Mouse (Mus musculus): ENCODE results near the gene Acox2. TPM values are rescaled to one million over a fixed set of nuclear protein-coding genes. Genes with fewer than 3 reads are reported as not detected.
"Not testable (repeated sequence)": the region's sequence is repeated elsewhere in the genome, so short reads cannot be mapped to it uniquely, and the experiment has no call there.

The Acox2 gene
- total RNA-seq (2021), result under 1 TPM; 0.28 to 0.54 TPM
- long read RNA-seq, experiment 1, result 0 reads
- long read RNA-seq, experiment 2, result 0 reads

GRCm38 (mm10) chr14:8259166-8259565 is at the start of gene Acox2:
Gene Acox2, minus strand, starts transcription at chr14:8259353.
- intact Hi-C loops (cut with DNase I), result loop anchor here (5.0 kb wide), 1 partner anchor 42 kb away; no protein-coding TSS in a partner anchor
- DNase-seq, result no peak
- H3K27ac ChIP-seq, result no peak within 1 kb of the TSS
- no peak for TF ChIP-seq CTCF (IDR thresholded peaks at IDR 0.05)
- H3K4me3 ChIP-seq, result no peak within 1 kb of the TSS

GRCm38 (mm10) chr14:8308650-8309049 is 49.5 kb upstream of the Acox2 start:
- intact Hi-C loops (cut with DNase I), result no loop called here
- peak overlapping the region; percentile 65 for H3K4me3 ChIP-seq
- TF ChIP-seq CTCF (IDR thresholded peaks at IDR 0.05), result no peak; the same call in 1 of the 2 replicates
- H3K27ac ChIP-seq, result peak overlapping the region; percentile 80
- DNase-seq, result no peak

- intact Hi-C loops (cut with DNase I), result no loop called here
- H3K4me3 ChIP-seq, result peak overlapping the region; percentile 2; the same call in 1 of the 2 replicates
- H3K27ac ChIP-seq, result peak overlapping the region; percentile 31; the same call in 1 of the 2 replicates
- DNase-seq, result no peak
- no peak for TF ChIP-seq CTCF (IDR thresholded peaks at IDR 0.05)
Measured at GRCm38 (mm10) chr14:8306884-8307283, 47.7 kb upstream of the Acox2 start.

- intact Hi-C loops (cut with DNase I), result no loop called here
- peak overlapping the region; percentile 41 for H3K27ac ChIP-seq
- no peak for TF ChIP-seq CTCF (IDR thresholded peaks at IDR 0.05)
- H3K4me3 ChIP-seq, result no peak overlapping the region
- no peak for DNase-seq
Measured at GRCm38 (mm10) chr14:8305014-8305413, 45.9 kb upstream of the Acox2 start.

GRCm38 (mm10) chr14:8304082-8304481 is 44.9 kb upstream of the Acox2 start:
- TF ChIP-seq CTCF (IDR thresholded peaks at IDR 0.05), result no peak
- Histone ChIP-seq H3K27ac (no peak overlapping the region), H3K4me3 (no peak overlapping the region)
- no peak for DNase-seq
- intact Hi-C loops (cut with DNase I), result no loop called here

- intact Hi-C loops (cut with DNase I), result no loop called here
- Histone ChIP-seq H3K27ac (no peak overlapping the region), H3K4me3 (no peak overlapping the region)
- TF ChIP-seq CTCF (IDR thresholded peaks at IDR 0.05), result no peak
- no peak for DNase-seq
Measured at GRCm38 (mm10) chr14:8302687-8303086, 43.5 kb upstream of the Acox2 start.

GRCm38 (mm10) chr14:8300281-8300680 is 41.1 kb upstream of the Acox2 start:
- peak; percentile 77 for TF ChIP-seq CTCF (IDR thresholded peaks at IDR 0.05)
- H3K4me3 ChIP-seq, result no peak overlapping the region
- intact Hi-C loops (cut with DNase I), result loop anchor here (1.0 kb wide), 1 partner anchor 46 kb away; no protein-coding TSS in a partner anchor
- no peak overlapping the region for H3K27ac ChIP-seq
- DNase-seq, result peak; percentile 74

- no peak for DNase-seq
- intact Hi-C loops (cut with DNase I), result no loop called here
- no peak for TF ChIP-seq CTCF (IDR thresholded peaks at IDR 0.05)
- Histone ChIP-seq H3K4me3 (no peak overlapping the region), H3K27ac (no peak overlapping the region)
Measured at GRCm38 (mm10) chr14:8297889-8298293, 38.7 kb upstream of the Acox2 start.

GRCm38 (mm10) chr14:8294257-8294656 is 35.1 kb upstream of the Acox2 start:
- no peak for DNase-seq
- Histone ChIP-seq H3K4me3 (no peak overlapping the region), H3K27ac (no peak overlapping the region)
- TF ChIP-seq CTCF (IDR thresholded peaks at IDR 0.05), result no peak
- intact Hi-C loops (cut with DNase I), result no loop called here

- H3K4me3 ChIP-seq; H3K27ac ChIP-seq; DNase-seq; intact Hi-C loops (cut with DNase I): not testable (repeated sequence)
Measured at GRCm38 (mm10) chr14:8286595-8286994, 27.4 kb upstream of the Acox2 start.

GRCm38 (mm10) chr14:8283784-8284183 is 24.6 kb upstream of the Acox2 start:
- intact Hi-C loops (cut with DNase I), result no loop called here
- Histone ChIP-seq H3K27ac (no peak overlapping the region), H3K4me3 (no peak overlapping the region)
- no peak for DNase-seq
- no peak for TF ChIP-seq CTCF (IDR thresholded peaks at IDR 0.05)

GRCm38 (mm10) chr14:8271281-8271680 is 12.1 kb upstream of the Acox2 start:
- H3K27ac ChIP-seq; DNase-seq; H3K4me3 ChIP-seq; intact Hi-C loops (cut with DNase I): not testable (repeated sequence)

GRCm38 (mm10) chr14:8264378-8264777 is 5.2 kb upstream of the Acox2 start:
- no peak for DNase-seq
- no peak overlapping the region for H3K4me3 ChIP-seq
- TF ChIP-seq CTCF (IDR thresholded peaks at IDR 0.05), result no peak
- intact Hi-C loops (cut with DNase I), result loop anchor here (5.0 kb wide), 1 partner anchor 83 kb away; no protein-coding TSS in a partner anchor
- H3K27ac ChIP-seq, result no peak overlapping the region

GRCm38 (mm10) chr14:8262242-8262641 is 3.1 kb upstream of the Acox2 start:
- no peak for DNase-seq
- intact Hi-C loops (cut with DNase I), result loop anchor here (5.0 kb wide), 1 partner anchor 85 kb away; no protein-coding TSS in a partner anchor
- TF ChIP-seq CTCF (IDR thresholded peaks at IDR 0.05), result peak; percentile 32; the same call in 1 of the 2 replicates
- no peak overlapping the region for H3K27ac ChIP-seq
- no peak overlapping the region for H3K4me3 ChIP-seq
